ENCODE assay signal across 8 mouse cellular contexts in the genomic region with DNA sequence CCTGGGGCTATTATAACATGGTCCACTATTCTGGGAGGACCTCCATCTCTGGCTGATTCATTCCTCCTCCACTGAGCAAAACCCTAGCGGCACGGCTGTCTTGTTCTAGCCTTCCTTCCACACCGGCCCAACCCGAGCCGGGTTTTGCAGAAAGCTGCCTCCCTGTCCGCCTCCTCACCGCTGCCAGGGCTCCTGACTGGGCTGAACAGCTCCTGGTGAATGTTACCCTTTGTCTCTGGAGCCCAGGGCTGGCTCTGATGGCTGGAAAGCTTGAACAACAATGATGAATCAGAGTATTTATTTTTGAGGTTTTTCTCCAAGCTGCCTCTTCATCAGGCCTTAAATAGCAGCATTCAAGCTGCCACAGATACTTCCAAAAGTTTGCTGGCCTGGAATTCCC.
A peak's percentile ranks its signal among the peaks of the same experiment; 100 is the strongest.
DNase-seq lines count a peak whose midpoint lies in the region; ATAC-seq and TF ChIP-seq lines count a peak whose summit lies in the region.

No protein-coding gene starts in this region.

- TF ChIP-seq POLR2A in limb, embryonic 14.5 days (IDR thresholded peaks at IDR 0.05; ENCODE audit: borderline replicate concordance, extremely low read depth, insufficient read depth, insufficient read length) = no peak

- no peak overlapping the region for H3K4me3 ChIP-seq in hindbrain, embryonic 15.5 days
- H3K4me3 ChIP-seq in limb, embryonic 14.5 days (replicated peaks; ENCODE audit: low read length) = no peak overlapping the region

- WGBS in hindbrain, embryonic 15.5 days = 27% methylated on average over 7 of the region's 7 CpGs
- WGBS in limb, embryonic 14.5 days = 57% methylated on average over 7 of the region's 7 CpGs

- H3K9ac ChIP-seq in hindbrain, embryonic 15.5 days = no peak overlapping the region
- no peak overlapping the region for H3K9ac ChIP-seq in limb, embryonic 14.5 days (ENCODE audit: low read depth, low read length, severe bottlenecking)

- H3K9me3 ChIP-seq in hindbrain, embryonic 15.5 days = no peaks in the 10 kb centered on the region
- no peaks in the 10 kb centered on the region for H3K9me3 ChIP-seq in limb, embryonic 14.5 days (ENCODE audit: control insufficient read depth, low read length)

- no peaks in the 10 kb centered on the region for H3K36me3 ChIP-seq in hindbrain, embryonic 15.5 days
- no peaks in the 10 kb centered on the region for H3K36me3 ChIP-seq in limb, embryonic 14.5 days (ENCODE audit: control insufficient read depth, insufficient read depth, low read length)

- no peaks in the 10 kb centered on the region for H3K27me3 ChIP-seq in hindbrain, embryonic 15.5 days
- H3K27me3 ChIP-seq in limb, embryonic 14.5 days (ENCODE audit: control insufficient read depth, insufficient read depth, low read length) = no peaks in the 10 kb centered on the region

- DNase-seq in adrenal gland, postnatal 14 days = peak; percentile 32
- no peak for DNase-seq in adrenal gland, adult (ENCODE audit: inconsistent age in 2 of 2, low spot score in 1 of 2)
- peak; percentile 44 to 70 for DNase-seq in cerebellum, postnatal 10 days
- peak; percentile 47 for DNase-seq in gastrocnemius, adult 18-20 months (ENCODE audit: low spot score)
- no peak for DNase-seq in limb, embryonic 14.5 days (ENCODE audit: low spot score)
- DNase-seq in spleen, adult 12 weeks (ENCODE audit: low spot score) = no peak
- DNase-seq in urinary bladder, adult 2 months (ENCODE audit: low spot score) = no peak

- peaks cover 53% of the 10 kb centered on the region for H3K4me1 ChIP-seq in hindbrain, embryonic 15.5 days (replicated peaks)
- H3K4me1 ChIP-seq in limb, embryonic 14.5 days (ENCODE audit: control insufficient read depth, insufficient read depth, low read length) = peaks cover 59% of the 10 kb centered on the region

- no peak overlapping the region for H3K4me2 ChIP-seq in hindbrain, embryonic 15.5 days
- no peak overlapping the region for H3K4me2 ChIP-seq in limb, embryonic 14.5 days (replicated peaks; ENCODE audit: low read depth, low read length, severe bottlenecking)

- ATAC-seq in hindbrain, embryonic 15.5 days (ENCODE audit: low FRiP score, low read depth) = peak; percentile 53
- ATAC-seq in limb, embryonic 14.5 days (ENCODE audit: low FRiP score, low read depth) = 0 out of 2 replicates have a peak, but pooled peaks have one; percentile 10

- peak overlapping the region; percentile 54 for H3K27ac ChIP-seq in hindbrain, embryonic 15.5 days (replicated peaks)
- 0 out of 2 replicates have a peak overlapping the region, but pooled peaks have one; percentile 33 for H3K27ac ChIP-seq in limb, embryonic 14.5 days (replicated peaks; ENCODE audit: low read depth, low read length)

Comparison
In these comparisons a context has a peak if more than half of its experiments do, and no peak if none do; other contexts are left out.
1. DNase-seq: peak in adrenal gland, postnatal 14 days (single experiment), cerebellum, postnatal 10 days (2 of 2) and gastrocnemius, adult 18-20 months (single experiment); none in adrenal gland, adult (0 of 2), limb, embryonic 14.5 days (single experiment), spleen, adult 12 weeks (single experiment) and urinary bladder, adult 2 months (single experiment).